Mouse (Mus musculus): ENCODE results near the gene Erc2.

The Erc2 gene

GRCm38 (mm10) chr14:28089636-28090443, 467.6 kb downstream of the Erc2 start:
- DNase-seq = peak; percentile 11

GRCm38 (mm10) chr14:28091367-28091766, 469.1 kb downstream of the Erc2 start:
- no peak for DNase-seq

GRCm38 (mm10) chr14:28093214-28093613, 471.0 kb downstream of the Erc2 start:
- no peak for DNase-seq

GRCm38 (mm10) chr14:28093913-28094312, 471.7 kb downstream of the Erc2 start:
- DNase-seq = no peak

- peak; percentile 9 for DNase-seq
These were observed 476.9 kb downstream of the Erc2 start for GRCm38 (mm10) chr14:28099084-28099483.

GRCm38 (mm10) chr14:28113121-28113520, 490.9 kb downstream of the Erc2 start:
- no peak for DNase-seq

- DNase-seq = no peak
These were observed 498.6 kb downstream of the Erc2 start for GRCm38 (mm10) chr14:28120851-28121250.

GRCm38 (mm10) chr14:28126842-28127241, 504.6 kb downstream of the Erc2 start:
- DNase-seq = no peak

GRCm38 (mm10) chr14:28128999-28129398, 506.8 kb downstream of the Erc2 start:
- DNase-seq = no peak

- DNase-seq = no peak
These were observed 521.8 kb downstream of the Erc2 start for GRCm38 (mm10) chr14:28143998-28144397.

- no peak for DNase-seq
These were observed 525.0 kb downstream of the Erc2 start for GRCm38 (mm10) chr14:28147201-28147600.

- DNase-seq = no peak
These were observed 528.7 kb downstream of the Erc2 start for GRCm38 (mm10) chr14:28150942-28151341.

GRCm38 (mm10) chr14:28155706-28156105, 533.5 kb downstream of the Erc2 start:
- no peak for DNase-seq

- DNase-seq = no peak
These were observed 538.6 kb downstream of the Erc2 start for GRCm38 (mm10) chr14:28160852-28161251.

- no peak for DNase-seq
These were observed 542.6 kb downstream of the Erc2 start for GRCm38 (mm10) chr14:28164642-28165408.

GRCm38 (mm10) chr14:28165621-28166211, 543.5 kb downstream of the Erc2 start:
- DNase-seq = no peak

GRCm38 (mm10) chr14:28170711-28171110, 548.5 kb downstream of the Erc2 start:
- DNase-seq = no peak

GRCm38 (mm10) chr14:28171364-28171763, 549.1 kb downstream of the Erc2 start:
- no peak for DNase-seq

- no peak for DNase-seq
These were observed 551.5 kb downstream of the Erc2 start for GRCm38 (mm10) chr14:28173736-28174135.

- DNase-seq = no peak
These were observed 559.0 kb downstream of the Erc2 start for GRCm38 (mm10) chr14:28181070-28181825.

- no peak for DNase-seq
These were observed 570.6 kb downstream of the Erc2 start for GRCm38 (mm10) chr14:28192711-28193364.

- peak; percentile 5 for DNase-seq
These were observed 581.6 kb downstream of the Erc2 start for GRCm38 (mm10) chr14:28203874-28204273.
